Mouse (Mus musculus) leukemia stem cell, adult 10-12 weeks (primary cell): ENCODE measurements around the gene Rex1bd. TPM values are rescaled to one million over a fixed set of nuclear protein-coding genes. Genes with fewer than 3 reads are reported as not detected.

Experiments
- polyA plus RNA-seq: library from polyadenylated mRNA; stranded (reverse); fragments of >175 nt; gene quantifications from 2 replicates; pipeline ENCODE4 v1.2.3, GENCODE M21; 2012; ENCODE audit warnings: low replicate concordance

Rex1bd gene
- 130 and 308 TPM in 2 replicates for polyA plus RNA-seq

GRCm38 (mm10) chr8:70506328-70507026, at the start of gene Rex1bd:
Gene Rex1bd (minus strand): TSS chr8:70506752.

GRCm38 (mm10) chr8:70539077-70539813, 32.7 kb upstream of the Rex1bd start, which contains the start of gene Ell:
Gene Ell (plus strand): TSS chr8:70539457.

GRCm38 (mm10) chr8:70527512-70528181, 21.1 kb upstream of the Rex1bd start, which contains the start of the genes Fkbp8 and Kxd1:
Gene Fkbp8 (plus strand): TSS chr8:70527724.
Gene Kxd1 (minus strand): TSS chr8:70527956.

DNA sequence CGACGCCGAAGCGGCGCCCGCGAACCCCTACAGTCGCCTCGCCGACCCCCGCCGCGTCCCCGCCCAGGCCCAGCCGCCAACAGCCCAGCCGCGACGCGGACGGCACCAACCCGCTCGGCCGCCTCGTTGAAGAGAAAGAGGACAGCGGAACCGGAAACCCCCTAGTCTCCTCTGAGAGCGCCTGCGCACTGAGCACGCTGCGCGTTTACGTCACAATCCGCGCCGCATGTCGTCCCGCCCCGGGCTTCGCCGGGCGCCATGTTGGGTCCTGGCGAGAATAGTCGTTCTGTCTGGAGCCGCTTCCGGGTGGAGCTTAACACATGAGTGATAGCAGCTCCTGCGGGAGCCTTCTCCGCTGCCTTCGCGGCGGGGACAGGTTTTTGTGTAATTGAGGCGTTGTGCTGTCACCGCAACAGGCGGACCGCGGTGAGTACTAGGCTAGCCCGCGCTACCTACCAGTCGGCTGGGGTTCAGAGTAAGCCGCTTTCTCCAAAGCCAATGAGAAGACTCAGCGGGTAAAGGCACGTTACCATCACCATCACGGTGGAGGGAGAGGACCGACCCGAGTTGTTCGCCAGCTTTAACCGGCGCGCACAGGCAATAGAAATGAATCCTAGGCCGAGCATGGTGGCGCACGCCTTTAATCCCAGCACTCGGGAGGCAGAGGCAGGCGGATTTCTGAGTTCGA, 3.8 kb upstream of the Rex1bd start, which contains the start of gene Uba52:
Uba52 (minus strand) TSS at position 574 of the 688 bp plus-strand sequence.

GRCm38 (mm10) chr8:70492664-70493640, 13.6 kb downstream of the Rex1bd start, which contains the start of gene Crlf1:
Gene Crlf1 (plus strand): TSS chr8:70493158.

GRCm38 (mm10) chr8:70486941-70487520, 19.5 kb downstream of the Rex1bd start, which contains the start of gene Tmem59l:
Gene Tmem59l (minus strand): TSS chr8:70487358.

GRCm38 (mm10) chr8:70476333-70477268, 30.0 kb downstream of the Rex1bd start, which contains the start of gene Klhl26:
Gene Klhl26 (minus strand): TSS chr8:70476968.

Other genes starting within 250 kb of the Rex1bd start
- gene Homer3, start 223.9 kb downstream of the Rex1bd start, polyA plus RNA-seq, result 10.6 and 12.3 TPM in 2 replicates
- gene Ddx49, start 204.3 kb downstream of the Rex1bd start, polyA plus RNA-seq, result 40.0 and 63.8 TPM in 2 replicates
- gene Cope, start 204.2 kb downstream of the Rex1bd start, polyA plus RNA-seq, result 154 and 182 TPM in 2 replicates
- 0.18 and 0.51 TPM in 2 replicates for gene Cers1, start 191.0 kb downstream of the Rex1bd start, polyA plus RNA-seq
- gene Gdf1, start 176.9 kb downstream of the Rex1bd start, polyA plus RNA-seq, result 0.46 and 0.52 TPM in 2 replicates
- gene Upf1, start 153.5 kb downstream of the Rex1bd start, polyA plus RNA-seq, result 154 and 179 TPM in 2 replicates
- gene Comp, start 133.2 kb downstream of the Rex1bd start, polyA plus RNA-seq, result not detected in 2 replicates
- gene Crtc1, start 67.2 kb downstream of the Rex1bd start, polyA plus RNA-seq, result 25.6 and 26.0 TPM in 2 replicates
- gene Klhl26, start 29.8 kb downstream of the Rex1bd start, polyA plus RNA-seq, result 4.6 and 9.6 TPM in 2 replicates
- not detected in 2 replicates for gene Tmem59l, start 19.4 kb downstream of the Rex1bd start, polyA plus RNA-seq
- gene Crlf1, start 13.6 kb downstream of the Rex1bd start, polyA plus RNA-seq, result 3.6 and 4.1 TPM in 2 replicates
- gene Uba52, start 4.0 kb upstream of the Rex1bd start, polyA plus RNA-seq, result 338 and 558 TPM in 2 replicates
- 1,600 and 2,800 TPM in 2 replicates for gene Fkbp8, start 21.0 kb upstream of the Rex1bd start, polyA plus RNA-seq
- 30.5 and 31.3 TPM in 2 replicates for gene Kxd1, start 21.2 kb upstream of the Rex1bd start, polyA plus RNA-seq
- gene Ell, start 32.7 kb upstream of the Rex1bd start, polyA plus RNA-seq, result 42.1 and 42.5 TPM in 2 replicates
- 253 and 312 TPM in 2 replicates for gene Isyna1, start 87.6 kb upstream of the Rex1bd start, polyA plus RNA-seq
- 1,745 and 3,628 TPM in 2 replicates for gene Ssbp4, start 102.1 kb upstream of the Rex1bd start, polyA plus RNA-seq
- gene Lrrc25, start 109.4 kb upstream of the Rex1bd start, polyA plus RNA-seq, result 12.7 and 15.0 TPM in 2 replicates
- 8.6 and 17.1 TPM in 2 replicates for gene Gdf15, start 125.7 kb upstream of the Rex1bd start, polyA plus RNA-seq
- gene Pgpep1, start 153.6 kb upstream of the Rex1bd start, polyA plus RNA-seq, result 3.0 and 4.7 TPM in 2 replicates
- gene Lsm4, start 166.5 kb upstream of the Rex1bd start, polyA plus RNA-seq, result 259 and 742 TPM in 2 replicates
- gene Jund, start 192.2 kb upstream of the Rex1bd start, polyA plus RNA-seq, result 585 and 1,357 TPM in 2 replicates
- not detected in 2 replicates for gene Iqcn, start 196.7 kb upstream of the Rex1bd start, polyA plus RNA-seq
- not detected in 2 replicates for gene Gm3336, start 211.8 kb upstream of the Rex1bd start, polyA plus RNA-seq
- 0.76 and 0.99 TPM in 2 replicates for gene Pde4c, start 217.0 kb upstream of the Rex1bd start, polyA plus RNA-seq
- 20.7 and 31.8 TPM in 2 replicates for gene Rab3a, start 247.9 kb upstream of the Rex1bd start, polyA plus RNA-seq